Mouse (Mus musculus) kidney, embryonic 15.5 days (tissue): ENCODE data around the gene Ndufs7. TPM values are rescaled to one million over a fixed set of nuclear protein-coding genes. Genes with fewer than 3 reads are reported as not detected.

Experiments used
- ATAC-seq: fragments of 200-750 bp; cut with Nextera tagmentation; replicated peaks from 2 replicates; pipeline ENCODE4 v1.8.0; 2017; ENCODE audit warnings: moderate TSS enrichment; ENCODE audit not compliant: low FRiP score
- H3K27ac ChIP-seq: fragments of 300-500 bp; sonication (generic); 2 replicates; pipeline ENCODE4 v1.5.1; 2015; ENCODE audit warnings: mild to moderate bottlenecking, inconsistent platforms
- H3K27me3 ChIP-seq: fragments of 300-500 bp; sonication (generic); 2 replicates; pipeline ENCODE4 v1.6.1; 2015; ENCODE audit warnings: inconsistent platforms
- H3K36me3 ChIP-seq: fragments of 300-500 bp; sonication (generic); 2 replicates; pipeline ENCODE4 v1.6.1; 2015; ENCODE audit warnings: inconsistent platforms
- H3K4me1 ChIP-seq: fragments of 300-500 bp; sonication (generic); 2 replicates; pipeline ENCODE4 v1.6.1; 2015; ENCODE audit warnings: inconsistent platforms
- H3K4me2 ChIP-seq: fragments of 300-500 bp; sonication (generic); 2 replicates; pipeline ENCODE4 v1.6.1; 2015; ENCODE audit warnings: moderate library complexity, mild to moderate bottlenecking, inconsistent platforms
- H3K4me3 ChIP-seq: fragments of 300-500 bp; sonication (generic); replicated peaks from 2 replicates; pipeline ENCODE4 v1.5.1; 2015; ENCODE audit warnings: mild to moderate bottlenecking, inconsistent platforms
- H3K9ac ChIP-seq: fragments of 300-500 bp; sonication (generic); 2 replicates; pipeline ENCODE4 v1.6.1; 2015; ENCODE audit warnings: mild to moderate bottlenecking, inconsistent platforms
- H3K9me3 ChIP-seq: fragments of 300-500 bp; sonication (generic); replicated peaks from 2 replicates; pipeline ENCODE4 v1.6.1; 2016; ENCODE audit warnings: inconsistent platforms
- WGBS: fragments of 180-500 bp; shearing (Covaris S2); methylation state at CpG from one replicate; pipeline ENCODE4 v1.1.7; 2015; ENCODE audit warnings: mixed read lengths; 5-methylcytosine and 5-hydroxymethylcytosine counted together
- polyA plus RNA-seq: library from polyadenylated mRNA; unstranded; fragments of >200 nt; fragmentation: Nextera tagmentation; extraction: Ambion mirVana; gene quantifications from 2 replicates; pipeline ENCODE4 v1.2.1, GENCODE M21; 2015

The Ndufs7 gene
- polyA plus RNA-seq, 1 experiment from 2014 or later, result 376 TPM

DNA sequence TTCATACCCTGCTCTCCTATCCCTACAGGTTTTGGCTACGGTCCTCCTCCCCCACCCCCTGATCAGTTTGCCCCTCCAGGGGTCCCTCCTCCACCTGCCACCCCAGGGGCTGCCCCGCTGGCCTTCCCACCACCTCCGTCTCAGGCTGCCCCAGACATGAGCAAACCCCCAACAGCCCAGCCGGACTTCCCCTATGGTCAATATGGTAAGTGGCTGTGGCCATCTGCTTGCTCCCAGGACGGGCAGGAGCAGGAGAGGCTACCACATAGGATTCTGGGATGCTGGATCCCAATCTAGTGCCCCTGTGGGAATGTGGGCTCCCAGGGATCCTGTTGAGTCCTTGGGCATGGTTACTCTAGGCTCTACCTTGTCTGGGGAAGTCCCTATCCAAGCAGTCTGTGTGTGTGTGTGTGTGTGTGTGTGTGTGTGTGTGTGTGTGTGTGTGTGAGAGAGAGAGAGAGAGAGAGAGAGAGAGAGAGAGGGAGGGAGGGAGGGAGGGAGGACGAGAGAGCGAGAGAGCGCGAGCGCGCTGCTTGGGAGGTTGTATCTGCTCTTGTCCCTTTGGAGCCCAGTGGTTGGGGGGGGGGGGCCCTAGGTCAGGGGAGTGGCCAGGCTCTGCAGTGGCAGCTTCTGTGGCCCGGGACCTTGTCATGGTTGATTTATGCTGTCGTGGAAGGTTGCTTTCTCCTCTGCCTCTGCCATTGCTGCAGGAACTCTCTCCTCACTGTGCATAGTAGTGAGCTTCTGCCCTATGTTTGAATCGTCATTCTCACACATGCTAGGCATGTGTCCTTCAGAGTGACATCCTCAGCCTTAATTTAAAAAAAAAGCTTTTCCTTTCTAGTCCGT lies 36.5 kb downstream of the Ndufs7 start:
- H3K9ac ChIP-seq, result no peak overlapping the region
- ATAC-seq, result no peak
- no peak overlapping the region for H3K4me3 ChIP-seq
- peaks cover 25% of the 10 kb centered on the region for H3K4me1 ChIP-seq
- no peak overlapping the region for H3K27ac ChIP-seq
- H3K36me3 ChIP-seq, result peaks cover 86% of the 10 kb centered on the region
- H3K27me3 ChIP-seq, result no peaks in the 10 kb centered on the region
- no peak overlapping the region for H3K4me2 ChIP-seq
- no peaks in the 10 kb centered on the region for H3K9me3 ChIP-seq
- WGBS, result 72% methylated on average over 11 of the region's 15 CpGs

DNA sequence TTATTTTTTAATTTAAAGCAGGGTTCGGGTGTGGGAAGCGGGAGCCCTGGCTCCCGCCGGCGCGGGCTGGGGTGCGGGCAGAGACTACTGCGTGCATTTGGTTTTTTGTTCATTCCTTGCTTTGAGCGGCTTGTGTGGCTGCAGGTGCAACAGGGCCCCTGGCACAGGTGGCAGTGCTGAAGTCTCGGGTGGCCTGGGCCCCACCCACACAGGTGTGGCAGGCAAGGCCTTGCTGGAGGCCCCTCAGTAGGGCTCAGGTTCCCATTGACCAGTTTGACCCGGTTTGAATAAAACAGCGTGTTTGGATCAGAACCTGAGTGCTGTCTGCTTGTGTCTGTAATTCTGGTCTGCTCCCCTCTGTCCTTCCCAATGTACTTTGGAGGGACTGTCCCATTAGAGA lies 39.2 kb downstream of the Ndufs7 start:
- WGBS, result 93% methylated on average over 12 of the region's 12 CpGs

DNA sequence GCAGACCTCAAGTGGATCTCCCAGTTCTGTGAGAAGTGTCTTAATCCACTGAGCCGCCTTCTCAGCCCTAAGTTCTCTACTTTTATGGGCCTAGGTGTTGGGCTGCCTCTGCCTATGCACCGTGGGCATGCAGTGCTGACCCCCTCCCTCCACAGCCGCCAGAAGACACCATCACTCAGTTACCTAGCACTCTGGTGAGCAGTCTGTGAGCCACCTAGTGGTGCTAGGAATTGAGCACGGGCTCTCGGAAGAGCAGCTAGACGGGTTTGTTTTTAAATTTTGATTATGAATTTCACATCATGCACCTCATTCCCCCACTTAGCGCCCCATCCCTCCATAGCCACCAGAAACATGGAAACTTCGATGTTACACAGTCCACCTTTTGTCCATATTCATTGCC lies 39.7 kb downstream of the Ndufs7 start:
- no peaks in the 10 kb centered on the region for H3K27me3 ChIP-seq
- no peak overlapping the region for H3K27ac ChIP-seq
- WGBS, result 66% methylated on average over 8 of the region's 8 CpGs
- no peaks in the 10 kb centered on the region for H3K9me3 ChIP-seq
- peaks cover 18% of the 10 kb centered on the region for H3K4me1 ChIP-seq
- no peak overlapping the region for H3K9ac ChIP-seq
- peaks cover 60% of the 10 kb centered on the region for H3K36me3 ChIP-seq
- H3K4me3 ChIP-seq, result no peak overlapping the region
- H3K4me2 ChIP-seq, result no peak overlapping the region
- no peak for ATAC-seq

More for the DNA sequence above, 39.2 kb downstream of the Ndufs7 start:
- ATAC-seq, result no peak
- H3K9ac ChIP-seq, result no peak overlapping the region
- H3K27ac ChIP-seq, result no peak overlapping the region
- H3K4me2 ChIP-seq, result no peak overlapping the region
- H3K36me3 ChIP-seq, result peaks cover 60% of the 10 kb centered on the region
- no peak overlapping the region for H3K4me3 ChIP-seq
- H3K9me3 ChIP-seq, result no peaks in the 10 kb centered on the region
- H3K4me1 ChIP-seq, result peaks cover 13% of the 10 kb centered on the region
- no peaks in the 10 kb centered on the region for H3K27me3 ChIP-seq

DNA sequence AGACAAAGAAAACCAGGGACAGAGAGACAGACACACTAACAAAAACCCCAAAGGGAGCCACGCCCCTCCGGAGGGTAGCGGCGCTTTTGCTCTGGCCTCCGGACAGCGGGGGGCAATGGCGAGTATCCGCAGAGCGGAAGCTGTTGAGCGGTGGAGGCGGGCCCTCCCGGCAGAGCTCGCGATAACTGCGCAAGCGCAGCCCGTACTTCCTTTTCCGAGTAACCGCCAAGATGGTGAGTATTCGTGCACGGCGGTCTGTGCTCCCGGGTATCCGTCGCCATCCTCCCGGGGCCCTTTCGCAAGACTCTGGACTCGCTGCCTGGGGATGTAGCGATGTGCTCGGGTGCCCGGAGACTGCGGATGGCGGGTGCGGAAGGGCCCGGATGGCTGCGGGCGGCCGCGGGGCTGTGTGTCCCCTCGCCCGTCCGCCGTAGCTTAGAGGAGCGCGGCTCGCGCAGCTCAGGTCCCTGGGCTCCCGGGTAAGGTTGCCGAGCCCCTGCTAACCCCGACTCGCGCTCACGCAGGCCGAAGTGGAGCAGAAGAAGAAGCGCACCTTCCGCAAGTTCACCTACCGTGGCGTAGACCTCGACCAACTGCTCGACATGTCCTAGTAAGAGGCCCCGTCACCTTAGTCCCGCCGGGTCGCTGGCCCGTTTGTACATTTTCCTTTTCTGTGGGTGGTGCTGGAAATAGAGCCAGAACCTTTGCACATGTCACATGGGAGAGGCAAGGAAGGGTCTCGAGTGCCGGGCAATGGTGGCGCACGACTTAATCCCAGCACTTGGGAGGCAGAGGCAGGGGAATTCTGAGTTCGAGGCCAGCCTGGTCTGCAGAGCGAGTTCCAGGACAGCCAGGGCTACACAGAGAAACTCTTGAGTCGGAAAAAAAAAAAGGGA lies 43.6 kb downstream of the Ndufs7 start, which contains the start of gene Rps15:
Gene Rps15, plus strand, starts transcription at position 203 of the 896 bp plus-strand sequence.
- ATAC-seq, result peak; percentile 89
- Histone ChIP-seq H3K4me1 (peaks cover 43% of the 10 kb centered on the region), H3K9me3 (no peaks in the 10 kb centered on the region), H3K4me3 (peak within 1 kb of the TSS; percentile 91), H3K27ac (peak within 1 kb of the TSS; percentile 91), H3K9ac (peak within 1 kb of the TSS; percentile 99), H3K36me3 (peaks cover 39% of the 10 kb centered on the region), H3K27me3 (peaks cover 11% of the 10 kb centered on the region), H3K4me2 (peak within 1 kb of the TSS; percentile 79)
- WGBS, result under 1% methylated on average over 72 of the region's 72 CpGs

DNA sequence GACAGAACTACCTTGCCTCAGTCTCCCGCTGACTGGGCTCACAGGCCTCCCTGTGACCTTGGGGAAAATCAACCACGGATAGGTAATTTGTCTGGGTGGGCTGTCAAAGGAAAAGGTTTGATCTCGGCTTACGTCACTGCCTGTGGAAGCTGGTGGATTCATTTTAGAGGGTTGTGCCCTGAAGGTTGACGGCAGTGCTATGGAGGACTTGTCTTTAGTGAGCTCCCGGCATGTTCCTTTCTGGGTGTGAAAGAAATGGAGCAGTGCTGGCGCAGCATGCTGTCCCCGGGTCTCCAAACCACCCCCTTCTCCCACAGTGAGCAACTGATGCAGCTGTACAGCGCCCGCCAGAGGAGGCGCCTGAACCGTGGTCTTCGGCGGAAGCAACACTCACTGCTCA lies 44.4 kb downstream of the Ndufs7 start:
- H3K27ac ChIP-seq, result peak overlapping the region; percentile 91
- H3K27me3 ChIP-seq, result peaks cover 19% of the 10 kb centered on the region
- WGBS, result 24% methylated on average over 14 of the region's 14 CpGs
- no peak for ATAC-seq
- peak overlapping the region; percentile 79 for H3K4me2 ChIP-seq
- H3K4me3 ChIP-seq, result peak overlapping the region; percentile 91
- no peaks in the 10 kb centered on the region for H3K9me3 ChIP-seq
- H3K9ac ChIP-seq, result peak overlapping the region; percentile 99
- H3K4me1 ChIP-seq, result peaks cover 43% of the 10 kb centered on the region
- peaks cover 33% of the 10 kb centered on the region for H3K36me3 ChIP-seq

DNA sequence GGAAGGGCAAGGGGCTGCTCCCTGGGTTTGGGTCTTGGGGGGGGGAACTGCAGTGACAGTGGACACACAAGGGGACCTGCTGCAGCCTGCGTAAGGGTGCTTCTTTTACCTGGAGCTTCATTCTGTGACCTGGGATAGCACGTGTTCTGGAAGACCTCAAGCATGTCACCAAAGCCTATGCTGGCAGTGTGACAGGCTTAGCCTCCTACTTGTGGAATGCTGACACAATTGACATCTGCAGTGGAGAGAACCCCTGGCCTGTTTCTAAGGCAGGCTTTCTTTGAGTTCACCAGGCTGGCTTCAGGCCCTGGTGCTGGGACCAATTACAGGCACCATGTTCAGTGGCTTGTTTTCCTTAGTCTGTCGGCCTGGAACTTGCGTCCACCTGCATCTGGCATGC lies 45.4 kb downstream of the Ndufs7 start:
- H3K4me3 ChIP-seq, result peak overlapping the region; percentile 91
- WGBS, result 80% methylated on average over 4 of the region's 4 CpGs

DNA sequence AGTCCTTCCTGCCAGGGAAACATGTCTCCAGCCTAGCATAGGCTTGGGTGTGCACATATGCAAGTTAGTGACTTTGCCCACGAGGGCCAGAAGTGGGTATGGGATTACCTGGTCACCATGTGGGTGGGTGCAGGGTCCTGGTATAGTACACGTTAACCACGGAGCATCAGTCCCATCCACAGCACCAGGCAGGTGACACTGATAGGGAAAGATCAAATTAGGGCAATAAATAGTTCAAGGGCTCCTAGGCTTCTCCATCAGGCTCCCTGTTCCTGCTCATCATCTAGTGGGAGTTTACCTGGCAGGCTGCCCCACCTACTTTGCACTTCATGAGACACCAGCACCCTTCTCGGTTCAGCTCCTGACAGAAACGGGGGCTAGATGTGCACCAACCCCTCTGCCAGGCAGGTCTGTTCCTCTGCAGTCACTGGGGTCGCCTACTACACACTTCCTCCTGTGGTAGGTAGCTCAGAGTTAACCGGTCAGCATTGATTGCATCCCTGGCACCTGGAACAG lies 45.9 kb downstream of the Ndufs7 start:
- WGBS, result 49% methylated on average over 7 of the region's 7 CpGs
- Histone ChIP-seq H3K9ac (peak overlapping the region; percentile 49; the same call in 1 of the 2 replicates), H3K4me1 (peaks cover 52% of the 10 kb centered on the region)

More for the DNA sequence above, 45.4 kb downstream of the Ndufs7 start:
- peaks cover 23% of the 10 kb centered on the region for H3K36me3 ChIP-seq
- H3K4me1 ChIP-seq, result peaks cover 52% of the 10 kb centered on the region
- H3K4me2 ChIP-seq, result peak overlapping the region; percentile 79; the same call in 1 of the 2 replicates
- H3K27me3 ChIP-seq, result peaks cover 29% of the 10 kb centered on the region
- no peaks in the 10 kb centered on the region for H3K9me3 ChIP-seq
- no peak overlapping the region; the same call in 1 of the 2 replicates for H3K9ac ChIP-seq
- 0 out of 2 replicates have a peak overlapping the region, but pooled peaks have one; percentile 68 for H3K27ac ChIP-seq
- no peak for ATAC-seq

DNA sequence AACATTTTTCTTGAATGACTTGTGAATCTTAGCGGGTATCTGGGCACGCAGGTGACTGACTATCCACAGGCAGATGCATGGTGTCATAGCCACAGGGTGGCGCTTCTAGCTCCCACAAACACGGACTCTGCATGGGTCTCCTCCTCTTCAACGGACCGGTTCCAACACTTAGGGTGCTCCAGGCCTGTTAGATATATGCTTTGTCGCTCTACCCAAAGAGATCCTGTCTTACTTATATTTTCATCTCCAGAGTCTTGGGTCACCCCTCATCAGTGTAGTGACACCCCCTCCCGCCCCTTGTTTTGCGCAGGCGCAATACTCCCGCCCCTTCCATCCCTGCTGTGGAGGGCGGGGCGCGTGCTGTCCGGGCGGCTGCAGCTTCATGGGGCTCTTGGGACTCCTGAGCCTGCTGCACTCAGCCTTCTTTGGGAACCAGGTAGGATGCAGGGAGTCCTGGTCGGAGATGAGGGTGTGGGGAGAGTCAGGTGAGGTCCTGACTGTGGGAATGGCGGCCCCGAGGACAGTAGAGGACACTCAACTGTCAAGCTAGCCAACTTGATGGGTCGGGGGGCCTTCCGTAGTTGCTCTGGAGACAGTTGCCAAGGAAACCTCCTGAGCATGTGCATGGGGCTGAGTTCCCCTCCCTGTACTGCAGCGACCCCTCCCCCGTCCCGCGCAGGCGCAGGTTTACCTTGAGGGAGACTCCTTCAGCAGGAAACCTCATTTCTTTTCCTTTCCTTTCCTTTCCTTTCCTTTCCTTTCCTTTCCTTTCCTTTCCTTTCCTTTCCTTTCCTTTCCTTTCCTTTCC lies 46.9 kb downstream of the Ndufs7 start, which contains the start of gene Apc2:
Gene Apc2, plus strand, starts transcription at position 360 of the 808 bp plus-strand sequence.
- H3K36me3 ChIP-seq, result peaks cover 20% of the 10 kb centered on the region
- peak within 1 kb of the TSS; percentile 68 for H3K27ac ChIP-seq
- H3K4me2 ChIP-seq, result peak within 1 kb of the TSS; percentile 76

More for the DNA sequence above, 45.9 kb downstream of the Ndufs7 start:
- peaks cover 35% of the 10 kb centered on the region for H3K27me3 ChIP-seq
- H3K36me3 ChIP-seq, result peaks cover 20% of the 10 kb centered on the region
- H3K27ac ChIP-seq, result peak overlapping the region; percentile 68
- no peaks in the 10 kb centered on the region for H3K9me3 ChIP-seq
- no peak overlapping the region; the same call in 1 of the 2 replicates for H3K4me2 ChIP-seq
- ATAC-seq, result no peak
- H3K4me3 ChIP-seq, result peak overlapping the region; percentile 91; the same call in 1 of the 2 replicates

DNA sequence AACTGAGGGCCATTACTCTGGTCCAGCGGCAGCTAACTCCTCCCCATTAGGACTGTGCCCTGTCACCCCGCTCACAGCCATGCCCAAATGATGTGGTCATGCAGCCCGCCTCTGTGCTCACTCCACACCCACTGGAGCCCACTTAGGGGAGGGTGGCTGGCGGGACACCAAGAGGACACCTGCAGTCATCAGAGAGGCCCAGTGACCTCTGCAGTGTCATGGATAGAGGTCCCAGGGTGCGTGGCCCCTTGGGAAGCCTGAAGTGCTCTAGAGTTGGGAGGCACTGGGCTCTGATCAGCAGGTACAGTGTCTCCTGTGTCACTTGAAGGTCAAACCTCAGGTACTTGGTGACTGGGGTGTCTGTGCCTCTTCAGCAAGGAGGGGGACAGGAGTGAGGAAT lies 47.9 kb downstream of the Ndufs7 start:
- Histone ChIP-seq H3K36me3 (peaks cover 20% of the 10 kb centered on the region), H3K9ac (no peak overlapping the region), H3K9me3 (no peaks in the 10 kb centered on the region), H3K27me3 (peaks cover 54% of the 10 kb centered on the region), H3K27ac (no peak overlapping the region), H3K4me3 (no peak overlapping the region), H3K4me1 (peaks cover 53% of the 10 kb centered on the region), H3K4me2 (peak overlapping the region; percentile 76; the same call in 1 of the 2 replicates)
- WGBS, result 77% methylated on average over 5 of the region's 5 CpGs
- ATAC-seq, result no peak

More for the DNA sequence above, 46.9 kb downstream of the Ndufs7 start, which contains the start of gene Apc2:
- H3K4me1 ChIP-seq, result peaks cover 52% of the 10 kb centered on the region
- no peaks in the 10 kb centered on the region for H3K9me3 ChIP-seq
- 2% methylated on average over 26 of the region's 26 CpGs for WGBS
- peaks cover 44% of the 10 kb centered on the region for H3K27me3 ChIP-seq
- peak; percentile 55 for ATAC-seq
- H3K9ac ChIP-seq, result peak within 1 kb of the TSS; percentile 49
- H3K4me3 ChIP-seq, result peak within 1 kb of the TSS; percentile 45

DNA sequence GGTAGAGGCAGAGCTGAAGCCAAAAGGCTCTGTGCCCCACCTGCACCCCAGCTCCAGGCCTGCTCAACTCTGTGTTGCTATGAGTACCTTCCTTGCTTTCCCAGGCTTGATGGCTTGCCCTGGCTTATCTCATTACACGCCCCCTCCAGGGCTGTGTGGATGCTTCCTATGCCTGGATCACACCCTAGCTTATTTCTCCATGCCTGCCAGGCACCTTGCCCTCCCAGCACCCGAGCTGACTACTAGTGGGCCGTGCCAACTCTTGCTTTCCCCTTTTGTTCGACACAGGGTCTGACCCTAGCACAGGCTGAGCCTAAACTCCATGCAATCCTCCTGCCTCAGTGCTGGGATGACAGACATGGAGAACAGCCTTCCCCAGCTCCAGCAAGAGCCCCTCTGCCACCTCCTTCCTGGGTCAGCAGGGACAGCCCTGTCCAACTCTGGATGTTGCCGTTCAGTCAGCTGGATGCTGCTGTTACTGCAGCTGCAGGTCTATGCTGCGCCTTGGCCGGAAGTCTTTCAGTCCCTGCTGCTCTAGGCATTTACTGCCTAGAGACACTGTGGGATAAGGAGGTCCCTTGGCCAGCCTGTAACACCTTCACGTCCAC lies 48.7 kb downstream of the Ndufs7 start:
- Histone ChIP-seq H3K27ac (no peak overlapping the region), H3K9ac (no peak overlapping the region), H3K27me3 (peaks cover 62% of the 10 kb centered on the region), H3K36me3 (peaks cover 20% of the 10 kb centered on the region), H3K4me3 (no peak overlapping the region), H3K4me1 (peaks cover 58% of the 10 kb centered on the region), H3K9me3 (no peaks in the 10 kb centered on the region), H3K4me2 (no peak overlapping the region)
- no peak for ATAC-seq
- WGBS, result 64% methylated on average over 8 of the region's 8 CpGs
